Mouse (Mus musculus): ENCODE data around the gene Vps37b.

Gene Vps37b

GRCm38 (mm10) chr5:124043999-124044398 lies 11.9 kb upstream of the Vps37b start:
- DNase-seq: no peak

GRCm38 (mm10) chr5:124043212-124043978 lies 11.3 kb upstream of the Vps37b start:
- DNase-seq: no peak

GRCm38 (mm10) chr5:124041097-124041496 lies 9.0 kb upstream of the Vps37b start:
- no peak for DNase-seq

DNA sequence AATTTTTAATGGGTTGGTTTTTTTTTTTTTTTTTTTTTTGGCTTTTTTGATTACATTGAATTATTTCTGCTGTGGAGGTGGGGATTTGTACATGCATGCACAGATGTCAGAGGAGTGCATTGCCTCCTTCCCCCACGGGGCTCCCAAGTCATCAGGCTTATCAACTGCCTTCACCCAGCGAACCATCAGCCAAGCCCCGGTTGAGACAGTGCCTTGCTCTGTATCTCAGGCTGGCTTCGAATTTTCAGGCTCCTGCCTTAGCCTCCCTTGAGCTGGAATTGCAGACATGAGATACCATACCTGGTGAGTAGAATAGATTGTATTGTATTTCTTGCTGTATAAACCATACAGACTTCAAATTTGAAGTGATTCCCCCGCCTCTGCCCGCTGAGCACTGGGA lies 7.5 kb upstream of the Vps37b start:
- DNase-seq: no peak

DNA sequence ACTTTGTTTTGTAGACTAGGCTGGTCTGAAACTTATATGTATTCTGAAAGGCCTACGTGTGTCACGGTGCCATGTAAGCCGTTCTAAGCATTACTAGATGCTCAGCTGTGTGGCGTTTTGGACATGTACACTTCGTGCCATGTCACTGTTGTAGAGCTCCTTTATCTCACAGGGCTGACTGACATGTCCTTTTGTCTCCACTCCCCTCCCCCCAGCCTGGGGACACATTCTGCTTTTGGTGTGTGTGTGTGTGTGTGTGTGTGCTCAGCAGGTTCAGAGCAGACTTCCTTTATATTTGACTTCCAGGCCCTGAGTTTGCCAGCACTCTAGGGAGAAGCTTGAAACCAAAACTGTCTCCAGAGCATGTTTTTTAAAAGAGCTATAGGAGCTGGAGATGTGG lies 4.8 kb upstream of the Vps37b start:
- peak; percentile 32 for DNase-seq

DNA sequence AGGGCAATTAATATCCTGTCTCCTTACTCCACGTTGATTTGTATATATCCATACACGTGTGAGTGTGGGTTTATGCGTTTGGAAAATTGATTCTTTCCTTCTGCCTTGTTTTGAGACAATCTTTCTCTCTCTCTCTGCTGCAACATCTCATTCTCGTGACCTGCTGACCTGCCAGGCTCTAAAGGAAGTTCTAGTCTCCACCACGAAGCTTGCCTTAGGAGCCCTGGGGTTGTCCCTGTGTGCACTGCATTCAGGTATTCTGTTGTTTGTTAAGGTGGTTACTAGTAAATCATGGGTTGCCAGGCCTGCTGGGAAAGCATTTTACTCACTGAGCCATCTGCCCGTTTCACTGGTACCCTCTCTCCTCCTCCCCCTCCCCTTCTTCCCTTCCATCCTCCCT lies 4.3 kb upstream of the Vps37b start:
- no peak for DNase-seq

DNA sequence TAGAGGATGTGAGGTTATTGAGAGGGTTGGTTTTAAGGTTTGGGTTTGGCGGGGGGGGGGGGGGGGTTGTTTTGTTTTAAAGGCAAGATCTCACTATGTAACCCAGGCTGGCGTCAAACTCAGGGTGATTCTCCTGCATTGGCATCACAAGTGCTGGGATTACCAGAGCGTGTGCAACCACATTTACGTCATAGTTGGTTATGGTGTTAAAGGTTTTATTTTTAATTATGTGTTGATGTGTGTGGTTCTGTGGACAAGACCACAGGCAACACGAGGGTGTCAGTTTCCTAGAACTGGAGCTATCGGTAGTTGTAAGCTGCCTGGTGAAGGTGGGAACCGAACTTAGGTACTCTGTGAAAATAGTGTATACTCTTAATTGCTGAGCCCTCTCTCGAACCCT lies 3.7 kb upstream of the Vps37b start:
- no peak for DNase-seq

GRCm38 (mm10) chr5:124035406-124035805 lies 3.3 kb upstream of the Vps37b start:
- DNase-seq: no peak

DNA sequence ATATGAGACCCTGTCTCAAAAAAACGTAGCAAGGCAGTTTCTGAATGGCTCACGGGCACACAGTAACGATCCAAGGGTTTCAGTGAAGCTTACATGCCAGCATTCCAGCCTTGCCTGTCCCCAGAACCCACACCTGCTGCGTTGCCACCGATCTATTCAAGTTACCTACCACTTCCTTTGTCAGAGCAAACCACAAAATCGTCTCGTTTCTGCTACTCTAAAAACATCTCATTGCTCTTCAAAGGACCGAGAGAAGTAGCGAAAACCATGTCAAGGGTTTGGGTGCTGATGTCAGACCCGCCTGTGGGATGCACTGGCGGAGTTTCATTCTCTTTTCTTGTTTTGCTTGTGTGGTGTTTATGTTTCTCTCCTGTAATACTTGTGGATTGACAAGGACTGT lies 2.4 kb upstream of the Vps37b start:
- no peak for DNase-seq

DNA sequence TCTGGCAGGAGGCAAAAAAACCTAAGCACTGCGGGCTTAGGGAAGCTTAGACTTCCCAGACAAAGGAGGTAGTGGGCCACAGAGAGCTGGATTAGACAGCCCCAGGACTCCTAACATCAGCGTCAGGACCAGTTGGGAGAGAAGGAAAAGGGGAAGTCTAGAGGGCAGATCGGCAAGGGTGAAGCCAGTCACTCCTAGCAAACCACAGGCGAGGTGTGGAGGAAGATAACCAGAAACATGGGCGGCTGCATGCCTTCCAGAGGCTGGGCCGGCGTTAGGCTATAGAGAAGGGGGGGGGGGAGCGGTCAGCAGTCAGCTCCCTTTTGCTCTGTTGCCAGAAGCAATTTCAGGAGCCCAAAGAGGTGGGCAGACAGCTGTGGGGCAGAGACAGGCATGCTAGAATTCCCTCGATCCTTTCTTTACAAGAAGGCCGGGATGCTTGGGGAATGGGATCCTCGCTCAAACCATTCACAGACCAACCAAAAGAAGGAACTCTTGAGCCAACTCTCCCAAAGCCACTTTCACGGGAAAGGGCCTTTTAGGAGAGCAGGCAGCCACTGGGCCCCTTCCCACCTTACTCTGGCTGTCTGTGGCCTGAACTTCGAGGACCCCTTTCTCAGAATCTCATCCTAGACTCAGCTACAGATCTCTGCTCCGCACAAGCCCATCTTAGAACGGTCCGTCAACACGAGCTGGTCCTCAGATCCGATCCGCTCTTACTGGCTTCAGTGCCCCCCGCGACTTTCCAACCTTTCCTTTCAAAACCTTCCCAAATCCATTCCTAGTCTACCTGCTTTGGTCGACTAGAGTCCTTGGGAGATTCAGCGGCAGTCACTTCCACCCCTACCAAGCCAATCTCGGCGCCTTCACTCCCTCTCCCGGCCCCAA lies 758 bp downstream of the Vps37b start:
- no peak for DNase-seq

GRCm38 (mm10) chr5:124030386-124031067 lies 1.5 kb downstream of the Vps37b start:
- no peak for DNase-seq

GRCm38 (mm10) chr5:124029220-124030035 lies 2.6 kb downstream of the Vps37b start:
- no peak for DNase-seq

DNA sequence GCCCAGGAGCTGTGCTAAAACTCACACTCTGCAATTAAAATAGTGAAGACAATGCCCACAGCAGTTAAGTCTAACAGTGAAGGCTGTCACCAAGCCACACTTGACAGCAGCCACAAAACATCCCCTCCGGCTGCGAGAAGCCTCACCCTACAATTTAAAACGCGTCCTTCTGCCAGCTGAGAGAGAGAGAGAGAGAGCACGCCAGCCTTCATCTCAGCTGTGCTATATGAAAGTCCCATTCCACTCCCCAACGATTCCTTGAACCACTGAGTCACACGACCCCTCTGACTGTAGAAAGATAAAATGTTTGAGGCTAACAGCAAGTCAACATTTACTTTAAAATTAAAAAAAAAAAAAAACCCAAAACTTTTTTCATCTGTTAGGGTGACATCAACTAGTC lies 3.4 kb downstream of the Vps37b start:
- no peak for DNase-seq

GRCm38 (mm10) chr5:124027702-124028470 lies 4.2 kb downstream of the Vps37b start:
- DNase-seq: no peak

DNA sequence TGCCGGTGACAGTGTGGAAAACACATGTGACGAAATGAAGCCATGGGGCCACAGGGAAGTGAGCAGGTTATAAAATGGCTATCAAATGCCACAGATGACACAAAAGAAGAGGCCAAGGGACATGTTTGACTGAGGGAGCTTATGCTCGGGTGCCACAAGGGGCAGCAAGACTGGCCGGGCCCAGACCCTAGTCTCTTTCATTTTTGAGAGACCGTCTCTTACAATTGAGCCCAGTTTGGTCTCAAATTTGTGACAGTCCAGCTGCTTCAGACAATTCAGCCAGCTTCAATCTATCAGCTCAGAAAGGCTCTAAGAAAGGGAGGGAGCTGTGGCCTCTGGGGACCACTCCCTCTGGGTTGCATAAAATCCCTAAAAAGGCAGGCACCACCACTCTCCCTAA lies 5.5 kb downstream of the Vps37b start:
- DNase-seq: no peak

- DNase-seq: no peak
These were observed 6.3 kb downstream of the Vps37b start for GRCm38 (mm10) chr5:124025587-124026441.

DNA sequence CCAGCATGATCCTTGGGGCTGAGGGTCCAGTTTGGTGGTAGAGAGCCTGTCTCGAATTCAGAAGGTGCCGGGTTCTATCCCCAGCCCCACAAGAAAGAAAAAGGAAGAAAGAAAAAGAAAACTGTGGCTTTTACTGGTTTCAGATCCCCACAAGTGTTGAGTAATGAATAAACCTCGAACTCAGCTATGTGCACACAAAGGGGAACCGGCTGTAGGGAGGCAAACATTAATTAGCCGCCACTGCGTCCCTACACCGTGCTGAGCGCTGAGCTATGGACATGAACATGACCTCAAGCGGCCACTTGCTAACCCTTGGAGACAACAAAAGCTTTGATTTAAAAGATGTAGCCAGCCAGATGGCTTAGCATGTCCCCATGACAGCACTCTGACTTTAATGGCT lies 6.9 kb downstream of the Vps37b start:
- DNase-seq: no peak

DNA sequence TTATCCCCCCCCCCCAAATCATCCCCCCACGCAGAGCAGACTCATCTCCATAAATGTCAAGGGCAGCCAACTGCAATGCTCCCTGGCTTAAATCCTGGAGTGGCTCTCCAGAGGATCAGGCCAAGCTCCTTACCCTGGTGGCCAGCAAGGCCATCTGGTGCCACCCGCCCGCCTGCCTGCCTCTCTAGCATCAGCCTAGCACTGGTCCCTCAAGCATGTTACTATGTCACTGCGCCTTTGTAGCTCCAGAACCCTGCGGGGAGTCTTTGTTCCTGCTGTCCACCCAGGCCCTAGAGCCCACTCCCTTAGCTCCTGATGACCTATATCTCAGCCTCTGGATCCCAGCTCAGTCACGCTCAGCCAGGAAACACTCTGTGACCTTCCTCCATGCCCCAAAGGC lies 7.4 kb downstream of the Vps37b start:
- no peak for DNase-seq

GRCm38 (mm10) chr5:124022365-124022764 lies 9.7 kb downstream of the Vps37b start:
- no peak for DNase-seq

DNA sequence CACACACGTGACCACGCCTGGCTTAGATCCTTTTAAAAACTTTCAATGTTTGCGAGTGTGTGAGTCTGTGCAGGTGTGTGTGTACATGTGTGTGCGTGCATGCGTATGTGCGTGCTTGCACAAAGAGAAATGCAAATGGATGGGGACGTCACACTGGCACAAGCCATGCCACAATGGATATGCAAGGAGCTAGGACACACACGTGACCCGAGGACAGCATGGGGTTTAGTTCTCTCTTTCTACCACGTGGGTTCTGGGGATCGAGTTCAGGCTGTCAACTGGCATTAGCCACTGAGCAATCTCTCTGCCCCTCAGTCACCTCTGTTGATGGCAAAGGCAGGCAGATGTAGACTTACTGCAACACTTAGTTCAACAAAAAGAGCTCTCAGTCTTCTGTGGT lies 10.4 kb downstream of the Vps37b start:
- DNase-seq: no peak

DNA sequence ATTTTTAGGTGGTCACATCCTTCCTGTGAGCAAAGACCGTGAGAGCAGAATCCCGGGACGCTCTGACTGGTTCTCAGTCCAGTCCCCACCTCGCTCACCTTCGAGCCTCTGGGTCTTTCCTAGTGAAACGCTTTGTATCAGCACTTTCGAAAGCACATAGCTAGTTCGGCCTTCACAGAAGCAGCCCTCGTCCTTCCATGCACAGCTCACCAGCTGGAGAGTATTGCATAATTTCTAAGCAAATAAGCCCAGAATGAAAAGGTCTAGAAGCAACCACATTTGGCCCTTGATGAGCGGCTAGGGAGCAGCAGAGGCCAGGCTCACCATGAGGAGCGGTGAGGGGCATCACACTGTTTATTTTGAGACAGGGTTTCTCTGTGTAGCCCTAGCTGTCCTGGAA lies 10.9 kb downstream of the Vps37b start:
- peak; percentile 74 for DNase-seq
